Mouse (Mus musculus) mature B cell (primary cell): ENCODE measurements around the gene Lpar3.

Experiments used
- in situ Hi-C: fragments of 300-500 bp; cut with MboI; formaldehyde crosslinking; loops from 2 replicates; pipeline ENCODE4 v1.14.3; 2019

Lpar3 gene

GRCm38 (mm10) chr3:146257483-146258122 is 36.8 kb downstream of the Lpar3 start:
- in situ Hi-C loops: no loop called here

DNA sequence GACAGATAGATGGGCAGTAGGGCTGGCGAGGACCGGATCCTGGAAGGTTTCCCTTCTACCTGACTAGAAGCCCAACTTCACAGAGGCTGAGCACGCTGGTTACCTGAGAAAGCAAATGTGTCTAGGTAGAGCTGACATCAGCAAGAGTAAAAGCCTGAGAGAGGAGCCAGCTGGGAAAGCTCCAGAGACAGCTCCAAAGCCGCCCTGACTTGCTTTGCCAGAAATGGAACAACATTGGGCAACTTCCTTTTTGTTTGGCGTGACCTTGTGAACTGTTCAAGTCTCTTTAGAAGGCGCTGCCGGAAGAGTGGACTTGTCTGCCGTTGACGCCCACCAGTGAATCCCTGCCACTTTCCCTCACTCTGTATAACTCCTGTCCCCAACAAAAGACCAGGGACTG is 39.4 kb downstream of the Lpar3 start:
- in situ Hi-C loops: no loop called here

- in situ Hi-C loops: no loop called here
Measured at GRCm38 (mm10) chr3:146260845-146261244, 40.1 kb downstream of the Lpar3 start.

DNA sequence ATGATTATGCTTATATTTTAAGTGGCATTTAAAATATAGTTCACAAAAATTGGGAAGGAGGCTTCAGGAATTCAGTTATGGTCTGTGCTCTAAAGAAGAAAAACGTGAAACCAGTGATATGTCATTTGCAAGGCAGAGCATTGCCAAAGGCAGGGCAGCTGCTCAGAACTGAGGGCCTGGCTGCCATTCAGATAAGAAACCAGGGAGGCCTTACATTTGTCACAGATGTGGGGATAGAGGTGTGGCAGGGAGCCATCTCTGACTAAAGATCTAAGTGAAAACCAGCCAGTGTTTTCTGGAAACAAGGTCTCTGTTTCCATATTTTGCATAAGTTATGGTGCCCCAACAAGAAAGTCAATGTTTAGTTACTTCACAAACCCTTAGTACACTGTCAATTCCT is 41.8 kb downstream of the Lpar3 start:
- in situ Hi-C loops: no loop called here

- in situ Hi-C loops: no loop called here
Measured at GRCm38 (mm10) chr3:146264146-146264545, 43.4 kb downstream of the Lpar3 start.

DNA sequence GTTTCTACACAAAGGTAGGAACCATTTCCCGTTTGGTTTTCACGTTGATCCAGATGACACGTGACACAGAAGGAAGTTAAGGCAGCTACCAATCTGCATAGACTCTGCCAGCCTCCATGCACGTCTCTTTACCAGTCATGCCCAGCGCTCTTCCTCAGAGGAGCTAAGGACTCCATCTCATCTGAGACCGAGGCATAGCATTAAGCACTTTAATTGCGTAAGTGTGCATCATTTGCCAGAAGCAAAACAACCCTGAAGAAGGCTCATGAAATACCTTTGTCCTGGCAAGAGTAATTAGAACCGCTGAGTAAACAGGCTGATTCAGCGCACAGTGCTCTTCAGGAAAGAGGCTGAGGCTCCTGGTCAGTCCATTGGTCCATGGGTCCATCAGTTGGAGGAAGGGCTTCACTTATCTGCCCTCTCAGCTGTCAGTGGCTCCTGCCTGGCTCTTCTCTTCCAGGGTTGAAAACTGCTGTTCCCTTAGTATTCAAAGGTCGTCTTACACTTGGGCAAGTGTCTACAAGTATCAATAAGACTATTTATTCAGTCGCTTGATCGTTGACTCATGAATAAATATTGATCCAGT is 44.9 kb downstream of the Lpar3 start:
- in situ Hi-C loops: no loop called here

- in situ Hi-C loops: no loop called here
Measured at GRCm38 (mm10) chr3:146268024-146268801, 47.5 kb downstream of the Lpar3 start.

GRCm38 (mm10) chr3:146274503-146274902 is 53.7 kb downstream of the Lpar3 start:
- in situ Hi-C loops: no loop called here

DNA sequence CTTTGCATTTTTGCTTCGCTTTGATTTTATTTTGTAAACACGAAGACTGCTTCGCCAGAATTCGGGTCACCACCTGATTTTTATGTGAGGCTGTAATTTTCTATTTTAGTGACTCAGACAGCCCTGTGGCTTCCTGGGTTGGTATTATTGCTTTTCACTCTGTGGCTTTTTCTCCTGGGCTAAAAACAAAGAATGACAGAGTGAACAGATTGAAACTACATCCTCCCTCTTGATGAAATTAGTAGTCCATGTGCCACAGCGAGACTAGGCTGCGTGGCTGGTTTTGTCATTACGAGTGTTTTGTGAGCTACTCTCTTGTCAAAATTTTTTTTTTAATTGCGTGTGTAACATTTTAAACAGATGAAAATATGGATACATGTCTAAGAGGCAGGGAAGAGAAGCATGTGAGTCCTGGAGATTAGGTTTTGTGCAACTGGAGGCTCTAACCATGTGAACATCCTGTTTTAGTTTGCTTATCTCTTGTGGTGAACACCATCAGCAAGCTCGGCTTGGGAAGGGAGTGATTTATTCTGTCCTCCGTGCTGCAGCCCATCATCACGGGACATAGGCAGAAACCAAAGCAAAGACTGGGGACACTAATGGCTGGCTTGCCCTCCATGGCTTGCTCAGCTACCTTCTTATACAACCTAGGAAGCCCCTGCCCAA is 54.7 kb downstream of the Lpar3 start:
- in situ Hi-C loops: no loop called here

GRCm38 (mm10) chr3:146276026-146276409 is 55.3 kb downstream of the Lpar3 start:
- in situ Hi-C loops: no loop called here

- in situ Hi-C loops: no loop called here
Measured at GRCm38 (mm10) chr3:146276991-146277390, 56.2 kb downstream of the Lpar3 start.

- in situ Hi-C loops: no loop called here
Measured at GRCm38 (mm10) chr3:146277456-146277855, 56.7 kb downstream of the Lpar3 start.

- in situ Hi-C loops: no loop called here
Measured at GRCm38 (mm10) chr3:146278195-146279140, 57.7 kb downstream of the Lpar3 start.

DNA sequence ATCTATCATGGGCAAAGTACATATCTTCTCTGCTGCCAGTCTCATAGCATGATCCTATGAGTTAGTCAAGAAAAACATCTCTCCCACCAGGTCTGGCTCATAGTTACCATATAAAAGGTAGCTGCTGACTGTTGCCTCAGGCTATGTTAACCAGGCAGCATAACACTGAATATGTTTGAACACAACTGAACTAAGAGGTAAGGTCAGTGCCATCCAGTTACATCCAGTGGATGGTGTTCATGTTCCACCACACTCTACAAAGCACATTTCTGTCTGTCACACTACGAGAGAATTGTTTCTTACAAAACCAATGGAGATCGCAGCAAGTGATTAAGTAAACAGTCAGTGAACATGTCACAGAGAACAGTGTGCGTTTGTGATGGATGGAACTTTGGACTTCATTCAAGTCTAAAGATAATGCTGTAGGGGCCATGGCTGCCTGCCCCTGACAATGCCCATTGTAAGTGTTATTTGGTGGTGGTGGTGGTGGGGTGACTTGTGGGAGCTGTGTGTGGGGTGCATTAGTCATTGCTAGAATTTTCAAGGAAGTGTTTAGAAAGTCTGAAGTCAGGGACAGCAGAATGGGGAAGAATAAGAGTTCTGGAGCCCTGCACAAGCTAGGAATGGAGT is 63.1 kb downstream of the Lpar3 start:
- in situ Hi-C loops: no loop called here

GRCm38 (mm10) chr3:146286118-146286517 is 65.4 kb downstream of the Lpar3 start:
- in situ Hi-C loops: no loop called here

DNA sequence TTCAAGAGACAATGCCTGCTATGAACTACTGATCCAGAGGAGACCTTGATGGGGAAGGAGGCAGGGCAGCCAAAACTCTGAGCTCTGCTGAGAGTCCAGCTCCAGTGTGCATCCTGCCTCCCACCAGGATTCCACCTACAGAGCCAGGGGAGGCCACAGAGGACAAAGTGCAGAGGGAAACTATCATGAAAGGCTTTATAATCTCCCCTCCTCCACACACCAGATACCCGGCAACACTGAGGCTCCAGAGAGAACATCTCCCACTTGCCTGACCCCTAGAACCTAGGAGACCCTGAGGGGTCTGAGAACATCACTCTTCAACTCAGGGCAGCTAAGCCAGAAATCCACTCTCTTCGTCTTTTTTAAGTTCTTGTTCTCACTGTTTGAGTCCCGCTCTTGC is 71.2 kb downstream of the Lpar3 start:
- in situ Hi-C loops: no loop called here

- in situ Hi-C loops: no loop called here
Measured at GRCm38 (mm10) chr3:146292515-146292914, 71.8 kb downstream of the Lpar3 start.

- in situ Hi-C loops: no loop called here
Measured at GRCm38 (mm10) chr3:146302451-146302850, 81.7 kb downstream of the Lpar3 start.

DNA sequence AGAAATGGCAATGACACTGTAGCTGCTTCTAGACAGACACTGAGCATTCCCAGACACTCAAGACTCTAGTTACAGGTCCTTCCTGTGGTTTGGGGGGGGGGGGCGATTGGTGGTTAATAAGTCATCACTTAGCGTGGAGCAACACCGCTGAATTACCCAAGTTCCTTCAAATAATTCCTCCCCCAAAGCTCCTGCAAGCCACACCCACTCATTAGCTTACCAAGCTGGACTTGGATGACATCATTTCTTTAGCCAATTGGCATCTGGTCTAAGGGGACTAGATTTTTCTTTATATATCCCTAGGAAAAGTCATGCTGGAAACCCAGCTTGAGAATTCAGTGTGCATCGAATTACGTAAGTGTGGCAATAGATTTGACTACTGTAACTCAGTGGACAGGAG is 82.4 kb downstream of the Lpar3 start:
- in situ Hi-C loops: no loop called here

- in situ Hi-C loops: no loop called here
Measured at GRCm38 (mm10) chr3:146304556-146305405, 84.0 kb downstream of the Lpar3 start.
